Mouse (Mus musculus): ENCODE measurements around the gene Tmem163.

Tmem163 gene

GRCm38 (mm10) chr1:127596143-127596542 is 83.2 kb downstream of the Tmem163 start:
- Histone ChIP-seq H3K27me3 (ENCODE audit: insufficient read depth, low read length) (no peaks in the 10 kb centered on the region), H3K4me3 (replicated peaks; ENCODE audit: low read length) (no peak overlapping the region), H3K9me3 (ENCODE audit: low read length) (no peaks in the 10 kb centered on the region), H3K4me1 (replicated peaks; ENCODE audit: low read depth, low read length) (no peaks in the 10 kb centered on the region), H3K36me3 (ENCODE audit: insufficient read depth, low read length) (no peaks in the 10 kb centered on the region)
- TF ChIP-seq CTCF (conservative IDR thresholded peaks at IDR 0.05; ENCODE audit: low read length), result no peak
- TF ChIP-seq POU5F1 (IDR thresholded peaks at IDR 0.05; ENCODE audit: borderline replicate concordance, low read length), result no peak

DNA sequence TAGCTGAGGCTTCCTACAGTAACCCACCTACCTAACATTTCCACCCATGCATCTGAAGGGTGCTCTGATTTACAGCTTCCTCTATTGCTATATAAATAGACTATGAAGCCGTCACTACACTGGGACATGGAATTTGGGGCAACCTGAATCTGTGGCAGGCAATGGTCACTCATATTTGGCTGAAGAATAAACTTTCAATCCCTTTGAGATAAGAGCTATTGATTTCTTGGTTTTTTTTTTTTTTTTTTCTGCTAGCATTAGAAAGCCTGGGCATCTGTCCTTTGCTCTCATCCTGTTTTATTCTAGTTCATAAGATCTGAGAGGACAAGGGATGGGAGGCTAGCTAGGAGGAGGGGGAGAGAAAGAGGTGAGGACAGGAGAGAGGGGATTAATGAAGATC is 83.6 kb downstream of the Tmem163 start:
- Histone ChIP-seq H3K4me3 (replicated peaks; ENCODE audit: low read length) (no peak overlapping the region), H3K27me3 (ENCODE audit: insufficient read depth, low read length) (no peaks in the 10 kb centered on the region), H3K4me1 (replicated peaks; ENCODE audit: low read depth, low read length) (no peaks in the 10 kb centered on the region), H3K36me3 (ENCODE audit: insufficient read depth, low read length) (no peaks in the 10 kb centered on the region), H3K9me3 (ENCODE audit: low read length) (no peaks in the 10 kb centered on the region)
- TF ChIP-seq NANOG (IDR thresholded peaks at IDR 0.05; ENCODE audit: borderline replicate concordance, low read length) (no peak), CTCF (conservative IDR thresholded peaks at IDR 0.05; ENCODE audit: low read length) (no peak), POU5F1 (IDR thresholded peaks at IDR 0.05; ENCODE audit: borderline replicate concordance, low read length) (no peak)

DNA sequence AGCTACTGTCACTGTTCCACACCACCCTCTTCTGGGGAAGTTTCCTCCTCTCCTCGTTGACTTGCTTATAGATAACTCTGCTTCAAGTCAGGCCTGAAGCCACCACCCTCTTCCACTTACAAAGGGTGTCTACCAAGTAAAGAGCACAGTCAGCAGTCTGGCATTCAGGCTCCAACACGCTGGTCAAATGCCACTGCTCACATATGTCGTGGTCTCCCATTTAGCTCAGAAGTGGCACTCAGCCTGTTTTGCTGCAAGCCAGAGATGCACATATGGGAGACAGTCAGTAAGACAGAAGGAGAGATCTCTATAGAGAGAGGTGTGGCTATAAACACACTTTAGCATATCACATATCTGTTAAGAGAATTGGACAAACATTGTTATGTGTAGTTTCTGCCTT is 89.8 kb downstream of the Tmem163 start:
- Histone ChIP-seq H3K36me3 (ENCODE audit: insufficient read depth, low read length) (no peaks in the 10 kb centered on the region), H3K4me1 (replicated peaks; ENCODE audit: low read depth, low read length) (no peaks in the 10 kb centered on the region), H3K27me3 (ENCODE audit: insufficient read depth, low read length) (no peaks in the 10 kb centered on the region), H3K4me3 (replicated peaks; ENCODE audit: low read length) (no peak overlapping the region), H3K9me3 (ENCODE audit: low read length) (no peaks in the 10 kb centered on the region)
- TF ChIP-seq NANOG (IDR thresholded peaks at IDR 0.05; ENCODE audit: borderline replicate concordance, low read length), result no peak
- TF ChIP-seq CTCF (conservative IDR thresholded peaks at IDR 0.05; ENCODE audit: low read length), result no peak
- no peak for TF ChIP-seq POU5F1 (IDR thresholded peaks at IDR 0.05; ENCODE audit: borderline replicate concordance, low read length)

DNA sequence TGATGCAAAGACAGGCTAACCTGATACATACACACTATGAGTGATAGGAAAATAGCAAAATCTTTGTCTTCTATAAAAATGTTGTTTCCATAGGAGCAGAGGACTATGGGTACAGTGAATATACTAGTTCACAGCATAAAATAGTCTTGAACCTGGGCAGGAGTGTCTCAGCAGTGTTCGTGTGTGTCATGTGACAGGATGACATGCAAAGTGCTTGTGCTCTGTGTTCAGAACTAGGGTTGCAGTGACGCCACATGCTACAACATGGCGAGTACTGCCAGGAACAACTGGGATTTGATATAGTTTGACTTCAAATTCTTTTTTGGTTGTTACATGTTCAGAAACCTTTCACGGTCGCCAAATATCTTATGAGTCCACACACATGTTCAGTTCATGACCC is 92.3 kb downstream of the Tmem163 start:
- no peak for TF ChIP-seq NANOG (IDR thresholded peaks at IDR 0.05; ENCODE audit: borderline replicate concordance, low read length)
- TF ChIP-seq CTCF (conservative IDR thresholded peaks at IDR 0.05; ENCODE audit: low read length), result no peak
- no peak for TF ChIP-seq POU5F1 (IDR thresholded peaks at IDR 0.05; ENCODE audit: borderline replicate concordance, low read length)
- no peak overlapping the region for H3K4me3 ChIP-seq (replicated peaks; ENCODE audit: low read length)
- no peaks in the 10 kb centered on the region for H3K36me3 ChIP-seq (ENCODE audit: insufficient read depth, low read length)
- H3K4me1 ChIP-seq (replicated peaks; ENCODE audit: low read depth, low read length), result no peaks in the 10 kb centered on the region
- no peaks in the 10 kb centered on the region for H3K9me3 ChIP-seq (ENCODE audit: low read length)
- no peaks in the 10 kb centered on the region for H3K27me3 ChIP-seq (ENCODE audit: insufficient read depth, low read length)

- H3K4me3 ChIP-seq (replicated peaks; ENCODE audit: low read length), result no peak overlapping the region
- H3K9me3 ChIP-seq (ENCODE audit: low read length), result no peaks in the 10 kb centered on the region
- H3K36me3 ChIP-seq (ENCODE audit: insufficient read depth, low read length), result no peaks in the 10 kb centered on the region
- no peaks in the 10 kb centered on the region for H3K27me3 ChIP-seq (ENCODE audit: insufficient read depth, low read length)
- TF ChIP-seq POU5F1 (IDR thresholded peaks at IDR 0.05; ENCODE audit: borderline replicate concordance, low read length), result no peak
- no peak for TF ChIP-seq NANOG (IDR thresholded peaks at IDR 0.05; ENCODE audit: borderline replicate concordance, low read length)
- no peak for TF ChIP-seq CTCF (conservative IDR thresholded peaks at IDR 0.05; ENCODE audit: low read length)
- H3K4me1 ChIP-seq (replicated peaks; ENCODE audit: low read depth, low read length), result no peaks in the 10 kb centered on the region
These were observed 93.2 kb downstream of the Tmem163 start for GRCm38 (mm10) chr1:127586156-127586555.

DNA sequence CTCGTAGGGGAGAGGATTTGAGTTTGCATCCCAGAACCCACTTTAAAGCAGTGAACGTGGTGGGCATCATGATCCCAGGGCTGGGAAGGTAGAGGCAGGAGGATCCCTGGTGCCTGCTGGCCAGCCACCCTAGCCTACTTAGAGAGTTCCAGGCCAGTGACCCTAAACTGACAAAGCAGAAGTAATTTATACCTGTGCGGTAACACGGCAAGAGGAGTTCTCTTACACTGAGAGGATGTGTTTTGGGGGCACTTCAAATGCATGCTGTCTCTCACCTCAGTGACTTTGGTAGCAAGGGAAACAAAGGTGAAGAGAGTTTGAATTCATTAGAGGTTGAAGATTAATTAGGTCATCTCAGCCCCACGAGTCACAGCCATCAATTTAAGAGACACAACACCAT is 101.4 kb downstream of the Tmem163 start:
- peaks cover 19% of the 10 kb centered on the region for H3K4me1 ChIP-seq (replicated peaks; ENCODE audit: low read depth, low read length)
- no peaks in the 10 kb centered on the region for H3K9me3 ChIP-seq (ENCODE audit: low read length)
- TF ChIP-seq CTCF (conservative IDR thresholded peaks at IDR 0.05; ENCODE audit: low read length), result no peak
- no peak for TF ChIP-seq NANOG (IDR thresholded peaks at IDR 0.05; ENCODE audit: borderline replicate concordance, low read length)
- no peak for TF ChIP-seq POU5F1 (IDR thresholded peaks at IDR 0.05; ENCODE audit: borderline replicate concordance, low read length)
- no peaks in the 10 kb centered on the region; the same call in 1 of the 2 replicates for H3K27me3 ChIP-seq (ENCODE audit: insufficient read depth, low read length)
- no peak overlapping the region for H3K4me3 ChIP-seq (replicated peaks; ENCODE audit: low read length)
- H3K36me3 ChIP-seq (ENCODE audit: insufficient read depth, low read length), result no peaks in the 10 kb centered on the region

DNA sequence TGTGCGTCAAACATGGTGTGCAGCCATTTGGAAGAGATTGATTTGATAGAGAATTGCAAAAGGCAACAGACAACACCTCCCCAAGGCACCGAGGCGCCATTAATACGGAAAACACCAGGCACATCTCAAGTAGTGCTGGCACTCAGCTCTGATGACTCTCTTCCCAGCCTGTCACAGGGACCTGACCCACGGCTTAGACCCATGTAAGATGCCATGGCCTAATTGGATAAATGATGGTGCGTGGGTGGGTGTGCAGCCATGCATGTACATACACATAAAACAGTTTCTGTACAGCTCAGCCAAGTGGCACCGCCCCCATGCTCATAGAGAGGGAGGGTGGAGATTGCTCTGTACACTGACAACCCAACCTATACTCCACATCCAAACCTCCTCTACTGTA is 102.3 kb downstream of the Tmem163 start:
- no peak overlapping the region for H3K4me3 ChIP-seq (replicated peaks; ENCODE audit: low read length)
- H3K9me3 ChIP-seq (ENCODE audit: low read length), result no peaks in the 10 kb centered on the region
- no peaks in the 10 kb centered on the region; the same call in 1 of the 2 replicates for H3K27me3 ChIP-seq (ENCODE audit: insufficient read depth, low read length)
- no peaks in the 10 kb centered on the region for H3K36me3 ChIP-seq (ENCODE audit: insufficient read depth, low read length)
- TF ChIP-seq POU5F1 (IDR thresholded peaks at IDR 0.05; ENCODE audit: borderline replicate concordance, low read length), result no peak
- no peak for TF ChIP-seq NANOG (IDR thresholded peaks at IDR 0.05; ENCODE audit: borderline replicate concordance, low read length)
- TF ChIP-seq CTCF (conservative IDR thresholded peaks at IDR 0.05; ENCODE audit: low read length), result no peak
- H3K4me1 ChIP-seq (replicated peaks; ENCODE audit: low read depth, low read length), result peaks cover 19% of the 10 kb centered on the region

DNA sequence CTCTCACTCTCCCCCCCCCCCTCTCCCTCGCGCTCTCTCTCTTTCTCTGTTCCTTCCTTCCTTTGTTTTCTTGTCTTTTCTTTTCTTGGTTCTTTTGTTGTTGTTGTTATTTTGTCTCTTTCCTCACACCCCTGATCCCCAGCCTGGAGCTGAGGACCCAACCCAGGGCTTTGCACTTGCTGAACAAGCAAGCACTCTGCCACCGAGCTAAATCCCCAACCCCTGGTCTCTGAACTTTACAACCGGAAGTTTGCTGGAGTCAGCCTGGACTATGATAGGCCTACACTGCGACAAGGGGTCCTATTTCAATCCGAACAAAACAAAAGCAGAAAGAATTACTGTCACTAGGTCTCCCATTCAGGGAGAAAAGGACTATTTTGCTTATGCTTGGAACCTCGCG is 102.8 kb downstream of the Tmem163 start:
- Histone ChIP-seq H3K9me3 (ENCODE audit: low read length) (no peaks in the 10 kb centered on the region), H3K27me3 (ENCODE audit: insufficient read depth, low read length) (no peaks in the 10 kb centered on the region; the same call in 1 of the 2 replicates), H3K4me1 (replicated peaks; ENCODE audit: low read depth, low read length) (peaks cover 19% of the 10 kb centered on the region), H3K36me3 (ENCODE audit: insufficient read depth, low read length) (no peaks in the 10 kb centered on the region), H3K4me3 (replicated peaks; ENCODE audit: low read length) (no peak overlapping the region)
- TF ChIP-seq POU5F1 (IDR thresholded peaks at IDR 0.05; ENCODE audit: borderline replicate concordance, low read length) (no peak), NANOG (IDR thresholded peaks at IDR 0.05; ENCODE audit: borderline replicate concordance, low read length) (no peak), CTCF (conservative IDR thresholded peaks at IDR 0.05; ENCODE audit: low read length) (no peak)

- Histone ChIP-seq H3K27me3 (ENCODE audit: insufficient read depth, low read length) (no peaks in the 10 kb centered on the region; the same call in 1 of the 2 replicates), H3K36me3 (ENCODE audit: insufficient read depth, low read length) (no peaks in the 10 kb centered on the region), H3K4me1 (replicated peaks; ENCODE audit: low read depth, low read length) (peaks cover 19% of the 10 kb centered on the region), H3K4me3 (replicated peaks; ENCODE audit: low read length) (no peak overlapping the region), H3K9me3 (ENCODE audit: low read length) (no peaks in the 10 kb centered on the region)
- TF ChIP-seq CTCF (conservative IDR thresholded peaks at IDR 0.05; ENCODE audit: low read length) (no peak), NANOG (IDR thresholded peaks at IDR 0.05; ENCODE audit: borderline replicate concordance, low read length) (no peak), POU5F1 (IDR thresholded peaks at IDR 0.05; ENCODE audit: borderline replicate concordance, low read length) (no peak)
These were observed 103.2 kb downstream of the Tmem163 start for GRCm38 (mm10) chr1:127576143-127576542.
